Mouse (Mus musculus): ENCODE data around the gene Mta2. TPM values are rescaled to one million over a fixed set of nuclear protein-coding genes. Genes with fewer than 3 reads are reported as not detected.

The Mta2 gene
- polyA plus RNA-seq, 1 experiment: 19.8 TPM

DNA sequence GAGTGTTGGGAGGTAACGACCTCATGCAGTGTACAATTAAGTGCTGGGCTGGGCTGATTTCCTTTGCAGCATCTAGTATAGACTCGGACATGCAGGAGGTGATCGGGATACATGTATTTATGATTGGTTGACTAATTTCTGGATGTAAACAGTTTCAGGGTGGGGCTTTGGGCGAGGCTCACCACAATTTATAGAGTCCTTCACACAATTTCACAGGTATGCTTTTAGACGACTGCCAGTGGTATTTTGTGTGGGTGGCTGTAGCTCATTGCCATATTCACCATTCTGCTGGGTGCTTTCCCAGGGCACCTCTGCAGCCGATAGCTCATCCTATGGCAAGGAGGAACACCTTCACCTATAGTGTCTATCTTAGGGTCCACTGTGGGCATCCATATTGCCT lies 56.9 kb downstream of the Mta2 start:
- no peaks in the 10 kb centered on the region for H3K27me3 ChIP-seq (replicated peaks; ENCODE audit: control insufficient read depth, insufficient read depth, low read length)
- DNase-seq: no peak
- no peak overlapping the region for H3K4me3 ChIP-seq (ENCODE audit: insufficient read depth, low read depth, low read length)
- no peak overlapping the region for H3K27ac ChIP-seq (ENCODE audit: insufficient read depth, low read depth, low read length)
- no peaks in the 10 kb centered on the region; the same call in 1 of the 2 replicates for H3K36me3 ChIP-seq (ENCODE audit: control insufficient read depth, insufficient read depth, low read length)
- no peak for TF ChIP-seq POLR2A (IDR thresholded peaks at IDR 0.05; ENCODE audit: low read depth, low read length)
- TF ChIP-seq CTCF (conservative IDR thresholded peaks at IDR 0.05; ENCODE audit: insufficient read depth, insufficient read length, low read depth, low read length): no peak
- peaks cover 5% of the 10 kb centered on the region for H3K4me1 ChIP-seq (ENCODE audit: control insufficient read depth, insufficient read depth, low read length)
- WGBS: 71% methylated on average over 6 of the region's 6 CpGs

GRCm38 (mm10) chr19:8999223-8999622 lies 57.5 kb downstream of the Mta2 start:
- Histone ChIP-seq H3K4me1 (ENCODE audit: control insufficient read depth, insufficient read depth, low read length) (peaks cover 5% of the 10 kb centered on the region), H3K27me3 (replicated peaks; ENCODE audit: control insufficient read depth, insufficient read depth, low read length) (no peaks in the 10 kb centered on the region), H3K36me3 (ENCODE audit: control insufficient read depth, insufficient read depth, low read length) (no peaks in the 10 kb centered on the region; the same call in 1 of the 2 replicates), H3K4me3 (ENCODE audit: insufficient read depth, low read depth, low read length) (no peak overlapping the region), H3K27ac (ENCODE audit: insufficient read depth, low read depth, low read length) (no peak overlapping the region)
- peak; percentile 51 for DNase-seq
- TF ChIP-seq CTCF (conservative IDR thresholded peaks at IDR 0.05; ENCODE audit: insufficient read depth, insufficient read length, low read depth, low read length) (no peak), POLR2A (IDR thresholded peaks at IDR 0.05; ENCODE audit: low read depth, low read length) (no peak)
- 76% methylated on average over 4 of the region's 4 CpGs for WGBS

Other genes starting within 250 kb of the Mta2 start
- 560 and 573 TPM in 2 replicates for gene Slc3a2, start 218.5 kb upstream of the Mta2 start, polyA plus RNA-seq (2012; rRNA removed)
- 28.2 and 29.3 TPM in 2 replicates for gene Wdr74, start 206.0 kb upstream of the Mta2 start, polyA plus RNA-seq (2012; rRNA removed)
- gene 1700092M07Rik, start 201.2 kb upstream of the Mta2 start, polyA plus RNA-seq (2012; rRNA removed): 0.39 TPM in 1 of 2 replicates, not detected in the other
- gene Stx5a, start 200.5 kb upstream of the Mta2 start, polyA plus RNA-seq (2012; rRNA removed): 51.4 and 59.4 TPM in 2 replicates
- 84.0 and 89.7 TPM in 2 replicates for gene Nxf1, start 184.8 kb upstream of the Mta2 start, polyA plus RNA-seq (2012; rRNA removed)
- gene Tmem223, start 170.9 kb upstream of the Mta2 start, polyA plus RNA-seq (2012; rRNA removed): 238 and 291 TPM in 2 replicates
- 105 and 110 TPM in 2 replicates for gene Tmem179b, start 167.4 kb upstream of the Mta2 start, polyA plus RNA-seq (2012; rRNA removed)
- 10.4 and 12.1 TPM in 2 replicates for gene Taf6l, start 155.5 kb upstream of the Mta2 start, polyA plus RNA-seq (2012; rRNA removed)
- 60.7 and 72.9 TPM in 2 replicates for gene Polr2g, start 143.3 kb upstream of the Mta2 start, polyA plus RNA-seq (2012; rRNA removed)
- gene Zbtb3, start 139.3 kb upstream of the Mta2 start, polyA plus RNA-seq (2012; rRNA removed): 1.4 and 1.6 TPM in 2 replicates
- 15.4 and 18.7 TPM in 2 replicates for gene Ttc9c, start 122.5 kb upstream of the Mta2 start, polyA plus RNA-seq (2012; rRNA removed)
- 19.3 and 25.5 TPM in 2 replicates for gene Hnrnpul2, start 121.9 kb upstream of the Mta2 start, polyA plus RNA-seq (2012; rRNA removed)
- 3.5 TPM in 1 of 2 replicates, not detected in the other for gene AC129217.1, start 112.1 kb upstream of the Mta2 start, polyA plus RNA-seq (2012; rRNA removed)
- gene Bscl2, start 104.4 kb upstream of the Mta2 start, polyA plus RNA-seq (2012; rRNA removed): 204 and 214 TPM in 2 replicates
- gene Gng3, start 102.7 kb upstream of the Mta2 start, polyA plus RNA-seq (2012; rRNA removed): 0.29 and 0.83 TPM in 2 replicates
- 0.87 and 1.5 TPM in 2 replicates for gene Lrrn4cl, start 91.1 kb upstream of the Mta2 start, polyA plus RNA-seq (2012; rRNA removed)
- gene Ubxn1, start 70.4 kb upstream of the Mta2 start, polyA plus RNA-seq (2012; rRNA removed): 121 and 133 TPM in 2 replicates
- gene Uqcc3, start 61.0 kb upstream of the Mta2 start, polyA plus RNA-seq (2012; rRNA removed): 49.4 and 74.7 TPM in 2 replicates
- 1.6 and 2.2 TPM in 2 replicates for gene Lbhd1, start 58.1 kb upstream of the Mta2 start, polyA plus RNA-seq (2012; rRNA removed)
- gene Gm49403, start 57.9 kb upstream of the Mta2 start, polyA plus RNA-seq (2012; rRNA removed): not detected in 2 replicates
- gene 1810009A15Rik, start 53.0 kb upstream of the Mta2 start, polyA plus RNA-seq (2012; rRNA removed): 21.7 and 23.9 TPM in 2 replicates
- not detected in 2 replicates for gene Gm49416, start 52.9 kb upstream of the Mta2 start, polyA plus RNA-seq (2012; rRNA removed)
- gene Ints5, start 48.9 kb upstream of the Mta2 start, polyA plus RNA-seq (2012; rRNA removed): 16.7 and 18.9 TPM in 2 replicates
- 130 and 136 TPM in 2 replicates for gene Ganab, start 43.8 kb upstream of the Mta2 start, polyA plus RNA-seq (2012; rRNA removed)
- gene B3gat3, start 21.5 kb upstream of the Mta2 start, polyA plus RNA-seq (2012; rRNA removed): 105 and 125 TPM in 2 replicates
- gene Rom1, start 12.5 kb upstream of the Mta2 start, polyA plus RNA-seq (2012; rRNA removed): 12.0 and 13.9 TPM in 2 replicates
- 35.1 and 35.7 TPM in 2 replicates for gene Eml3, start 12.3 kb upstream of the Mta2 start, polyA plus RNA-seq (2012; rRNA removed)
- 14.1 and 14.3 TPM in 2 replicates for gene Tut1, start 12.0 kb downstream of the Mta2 start, polyA plus RNA-seq (2012; rRNA removed)
- 203 and 236 TPM in 2 replicates for gene Eef1g, start 25.2 kb downstream of the Mta2 start, polyA plus RNA-seq (2012; rRNA removed)
- gene Ahnak, start 47.4 kb downstream of the Mta2 start, polyA plus RNA-seq (2012; rRNA removed): 11.9 TPM in 2 replicates
- gene Scgb1a1, start 146.1 kb downstream of the Mta2 start, polyA plus RNA-seq (2012; rRNA removed): 0.22 TPM in 1 of 2 replicates, not detected in the other
- 1.9 and 3.5 TPM in 2 replicates for gene Asrgl1, start 193.8 kb downstream of the Mta2 start, polyA plus RNA-seq (2012; rRNA removed)